In genomic region chr19:59342964-59343363, GRCm38 (mm10) we compare ENCODE assay signal across 10 mouse cellular contexts. TPM values are rescaled to one million over a fixed set of nuclear protein-coding genes. Genes with fewer than 3 reads are reported as not detected.
DNase-seq lines count a peak whose midpoint lies in the region; ATAC-seq and TF ChIP-seq lines count a peak whose summit lies in the region.
"Had no signal": no experiment of that assay in that cellular context is flagged by ENCODE, and none has a peak within 500 bp of the region (broad histone marks: within the 10 kb centered on the region; RNA-seq: fewer than 3 reads in every experiment).

No protein-coding gene starts in this region.

- peak overlapping the region; percentile 97 for H3K4me2 ChIP-seq in kidney, postnatal 0 days (ENCODE audit: low read length)
- H3K4me2 ChIP-seq in limb, embryonic 11.5 days (ENCODE audit: low read depth, severe bottlenecking): peak overlapping the region; percentile 99
- H3K4me2 ChIP-seq in neural tube, embryonic 14.5 days (ENCODE audit: low read depth, low read length): peak overlapping the region; percentile 100

- no peak for DNase-seq in kidney, postnatal 0 days (ENCODE audit: low spot score)
- no peak for DNase-seq in kidney, postnatal 36 days
- DNase-seq in forebrain, embryonic 10.5 days (ENCODE audit: extremely low spot score, low spot score): no peak
- DNase-seq in limb, embryonic 11.5 days (ENCODE audit: low spot score): no peak
- DNase-seq in layer of hippocampus, adult 8-10 months (ENCODE audit: low spot score in 2 of 2): no peak
- no peak for DNase-seq in gastrocnemius, postnatal 25 days
- no peak for DNase-seq in adrenal gland, postnatal 4 days (ENCODE audit: low spot score in 2 of 2)
- DNase-seq: spleen, adult 18-20 months had no signal

- H3K4me1 ChIP-seq in kidney, postnatal 0 days (replicated peaks; ENCODE audit: insufficient read depth, low read length): peaks cover 6% of the 10 kb centered on the region; the same call in 1 of the 2 replicates
- H3K4me1 ChIP-seq in forebrain, embryonic 10.5 days: peaks cover 69% of the 10 kb centered on the region
- H3K4me1 ChIP-seq in limb, embryonic 11.5 days (ENCODE audit: control insufficient read depth, insufficient read depth, low read length): peaks cover 6% of the 10 kb centered on the region
- H3K4me1 ChIP-seq in neural tube, embryonic 14.5 days (ENCODE audit: control insufficient read depth, insufficient read depth, low read length): peaks cover 28% of the 10 kb centered on the region

- 0 out of 2 replicates have a peak overlapping the region, but pooled peaks have one; percentile 14 for H3K4me3 ChIP-seq in kidney, postnatal 0 days (replicated peaks; ENCODE audit: low read depth, low read length)
- H3K4me3 ChIP-seq in forebrain, embryonic 10.5 days: peak overlapping the region; percentile 75
- H3K4me3 ChIP-seq in limb, embryonic 11.5 days (ENCODE audit: low read depth, low read length): peak overlapping the region; percentile 94
- peak overlapping the region; percentile 87; the same call in 1 of the 2 replicates for H3K4me3 ChIP-seq in neural tube, embryonic 14.5 days (ENCODE audit: low read depth, low read length)

- no peak for TF ChIP-seq CTCF in kidney, postnatal 0 days (IDR thresholded peaks at IDR 0.05; ENCODE audit: low read depth)

- no peak overlapping the region for H3K9ac ChIP-seq in kidney, postnatal 0 days (ENCODE audit: low read depth, low read length)
- no peak overlapping the region for H3K9ac ChIP-seq in limb, embryonic 11.5 days (ENCODE audit: low read length)
- no peak overlapping the region for H3K9ac ChIP-seq in neural tube, embryonic 14.5 days (replicated peaks; ENCODE audit: low read depth, low read length)

- no peak overlapping the region for H3K27ac ChIP-seq in kidney, postnatal 0 days
- no peak overlapping the region for H3K27ac ChIP-seq in forebrain, embryonic 10.5 days
- H3K27ac ChIP-seq in limb, embryonic 11.5 days (replicated peaks; ENCODE audit: low read depth, low read length): no peak overlapping the region
- H3K27ac ChIP-seq in neural tube, embryonic 14.5 days (ENCODE audit: low read depth, low read length): no peak overlapping the region
- H3K27ac ChIP-seq: macrophage had no signal

- H3K9me3 ChIP-seq in kidney, postnatal 0 days (replicated peaks; ENCODE audit: low read length): no peaks in the 10 kb centered on the region
- no peaks in the 10 kb centered on the region for H3K9me3 ChIP-seq in forebrain, embryonic 10.5 days
- no peaks in the 10 kb centered on the region for H3K9me3 ChIP-seq in limb, embryonic 11.5 days (ENCODE audit: control insufficient read depth, low read length)
- H3K9me3 ChIP-seq in neural tube, embryonic 14.5 days (ENCODE audit: control insufficient read depth, low read length): no peaks in the 10 kb centered on the region

- H3K36me3 ChIP-seq in kidney, postnatal 0 days (ENCODE audit: insufficient read depth, low read length): no peaks in the 10 kb centered on the region
- H3K36me3 ChIP-seq in forebrain, embryonic 10.5 days (replicated peaks): no peaks in the 10 kb centered on the region
- no peaks in the 10 kb centered on the region for H3K36me3 ChIP-seq in limb, embryonic 11.5 days (ENCODE audit: control insufficient read depth, insufficient read depth, low read length)
- no peaks in the 10 kb centered on the region for H3K36me3 ChIP-seq in neural tube, embryonic 14.5 days (ENCODE audit: control insufficient read depth, insufficient read depth, low read length)

- H3K27me3 ChIP-seq in kidney, postnatal 0 days (ENCODE audit: insufficient read depth, low read length): no peaks in the 10 kb centered on the region
- 0 out of 2 replicates have a peak, but pooled peaks cover 4% of the 10 kb centered on the region for H3K27me3 ChIP-seq in forebrain, embryonic 10.5 days (ENCODE audit: poor library complexity, severe bottlenecking)
- H3K27me3 ChIP-seq in limb, embryonic 11.5 days (ENCODE audit: control insufficient read depth, insufficient read depth, low read length): no peaks in the 10 kb centered on the region
- H3K27me3 ChIP-seq in neural tube, embryonic 14.5 days (ENCODE audit: control insufficient read depth, insufficient read depth, low read length): no peaks in the 10 kb centered on the region

- ATAC-seq in kidney, postnatal 0 days (replicated peaks; ENCODE audit: low FRiP score, low read depth): no peak
- no peak for ATAC-seq in limb, embryonic 11.5 days (ENCODE audit: insufficient number of reproducible peaks, low FRiP score, low TSS enrichment, low read depth)
- no peak for ATAC-seq in neural tube, embryonic 14.5 days (ENCODE audit: low read depth)

- WGBS in kidney, postnatal 0 days: 28% methylated on average over 2 of the region's 2 CpGs
- WGBS in forebrain, embryonic 10.5 days: 44% methylated on average over 2 of the region's 2 CpGs
- WGBS in limb, embryonic 11.5 days: 43% methylated on average over 2 of the region's 2 CpGs
- 32% methylated on average over 2 of the region's 2 CpGs for WGBS in neural tube, embryonic 14.5 days

RNA-seq across cellular contexts. Expression of gene Pdzd8, which starts 2.6 kb away (rescaled TPM):
- 8.1 and 8.8 TPM in 2 replicates for polyA plus RNA-seq in kidney, postnatal 0 days (2015; fragmentation: Nextera tagmentation; extraction: Ambion mirVana)
- polyA plus RNA-seq in forebrain, embryonic 10.5 days (2016; fragmentation: Nextera tagmentation; extraction: Ambion mirVana): 10.0 and 10.3 TPM in 2 replicates
- 16.6 and 17.6 TPM in 2 replicates for polyA plus RNA-seq in limb, embryonic 11.5 days (2014; fragmentation: Nextera tagmentation; extraction: Ambion mirVana)
- 18.2 and 19.8 TPM in 2 replicates for polyA plus RNA-seq in neural tube, embryonic 14.5 days (2014; fragmentation: Nextera tagmentation; extraction: Ambion mirVana)
- 10 to 100 TPM; 44.8 to 51.3 (median 50.1) TPM for total RNA-seq in layer of hippocampus, adult 8-10 months (2022)
- total RNA-seq in gastrocnemius, postnatal 25 days (2021): 10 to 100 TPM; 12.2 to 12.7 TPM
- 10 to 100 TPM; 40.5 to 43.3 TPM for total RNA-seq in adrenal gland, postnatal 4 days (2021)

RNA-seq across cellular contexts. Expression of gene Rps12-ps3, which starts 20.9 kb away (rescaled TPM):
- polyA plus RNA-seq in kidney, postnatal 0 days (2015; fragmentation: Nextera tagmentation; extraction: Ambion mirVana): 23.1 and 38.7 TPM in 2 replicates
- 12.4 and 20.8 TPM in 2 replicates for polyA plus RNA-seq in forebrain, embryonic 10.5 days (2016; fragmentation: Nextera tagmentation; extraction: Ambion mirVana)
- 12.4 and 27.5 TPM in 2 replicates for polyA plus RNA-seq in limb, embryonic 11.5 days (2014; fragmentation: Nextera tagmentation; extraction: Ambion mirVana)
- 5.0 and 10.5 TPM in 2 replicates for polyA plus RNA-seq in neural tube, embryonic 14.5 days (2014; fragmentation: Nextera tagmentation; extraction: Ambion mirVana)
- 100 to 1,000 TPM; 166 to 376 (median 279) TPM for total RNA-seq in layer of hippocampus, adult 8-10 months (2022)
- 100 to 1,000 TPM; 272 to 318 TPM for total RNA-seq in gastrocnemius, postnatal 25 days (2021)
- total RNA-seq in adrenal gland, postnatal 4 days (2021): 1,000 to 10,000 TPM; 1,093 to 1,114 TPM

Comparison
In these comparisons a context has a peak if more than half of its experiments do, and no peak if none do; other contexts are left out.
1. H3K4me3 ChIP-seq: peak in every context shown above with its lines; median percentile 94 in limb, embryonic 11.5 days; 87 in neural tube, embryonic 14.5 days; 75 in forebrain, embryonic 10.5 days; 14 in kidney, postnatal 0 days.